Mouse (Mus musculus) adrenal gland, postnatal 10 days (tissue): ENCODE measurements at regions not wholly inside any gene's neighbourhood (a gene's known extent, or its start where the extent isn't known, plus 50 kb on each side); places are given as distances from the start of the nearest gene placed in this dataset.

Source experiments
- DNase-seq: peaks from one replicate; pipeline ENCODE4 v3.0.0; 2021; ENCODE audit warnings: mixed read lengths

DNA sequence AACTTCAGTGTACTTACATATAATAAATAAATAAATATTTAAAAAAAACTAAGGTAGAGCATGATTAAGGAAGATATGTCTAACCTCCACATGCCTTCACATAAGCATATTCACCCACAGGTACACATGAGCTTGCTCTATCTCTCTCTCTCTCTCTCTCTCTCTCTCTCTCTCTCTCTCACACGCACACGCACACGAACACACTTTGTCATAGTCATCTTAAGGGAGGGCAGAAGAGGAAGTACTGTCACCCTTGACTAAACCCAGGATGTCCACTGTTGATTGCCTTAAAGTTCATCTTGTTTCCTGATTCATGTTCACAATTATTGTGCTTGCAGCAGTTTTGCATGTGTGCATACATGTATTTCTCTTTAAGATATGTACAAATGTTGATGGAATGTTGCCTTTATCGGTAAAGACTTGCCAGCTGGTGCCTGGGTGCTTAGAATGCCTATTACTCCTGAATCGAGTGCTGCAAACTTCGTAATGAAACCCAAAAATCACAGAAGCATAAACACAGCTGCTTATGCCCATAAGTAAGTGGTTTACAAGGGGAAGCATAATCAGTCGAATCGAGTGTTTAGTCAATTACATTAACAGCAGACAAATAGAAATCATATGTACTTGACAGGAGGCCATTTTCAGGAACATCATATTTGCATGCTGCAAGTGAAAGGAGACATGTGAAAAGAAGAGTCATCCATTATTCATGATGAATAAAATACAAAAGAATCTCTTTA is 84.3 kb downstream of the Tmem168 start:
- no peak for DNase-seq

DNA sequence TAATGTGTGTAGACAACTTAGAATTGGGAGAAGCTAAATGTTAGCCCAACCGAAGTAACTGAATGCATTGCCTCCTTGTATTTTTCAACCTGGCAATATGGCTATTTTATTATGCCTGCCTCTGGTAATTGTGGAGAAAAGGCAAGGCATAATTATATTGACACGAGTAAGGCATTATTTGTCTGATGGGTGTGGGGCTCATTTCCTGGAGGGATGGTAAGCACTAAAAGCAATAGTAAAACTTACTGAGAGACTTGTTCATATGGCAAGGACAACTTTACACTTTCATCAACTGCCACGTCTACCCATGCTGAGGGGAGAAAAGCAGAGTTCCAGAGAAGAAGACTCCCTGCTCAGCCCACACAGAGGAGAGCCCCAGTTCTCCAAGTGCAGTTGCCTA is 93.8 kb downstream of the Tmem168 start:
- DNase-seq = no peak

DNA sequence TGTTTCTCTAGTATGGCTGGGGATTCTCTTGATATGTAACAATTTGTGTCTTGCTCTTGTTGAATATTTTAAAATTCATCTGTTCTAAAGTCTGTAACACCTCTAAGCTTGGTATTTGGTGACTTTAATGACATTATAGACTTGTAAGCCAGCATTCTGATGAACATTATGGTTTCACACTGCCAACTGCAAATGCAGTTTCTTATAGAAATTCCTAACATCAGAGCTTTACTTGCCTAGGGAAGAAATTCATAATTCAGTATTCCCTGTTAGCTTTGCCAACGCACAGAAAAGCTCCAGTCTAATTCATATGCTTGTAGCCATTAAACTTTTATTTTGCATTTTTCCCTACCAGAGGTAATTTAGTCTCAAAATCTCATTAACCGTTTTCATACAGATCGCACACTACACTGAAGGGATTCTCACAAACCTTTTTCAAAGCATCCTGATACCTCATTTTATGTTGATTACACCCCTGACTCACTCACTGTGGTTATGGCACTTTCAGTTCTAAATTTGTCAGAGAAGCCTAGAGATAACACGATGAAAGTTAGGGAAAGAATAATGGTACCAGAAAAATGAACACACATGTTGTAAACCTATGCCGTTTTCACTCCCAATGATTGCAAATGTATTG is 131.3 kb downstream of the Tmem168 start:
- no peak for DNase-seq

DNA sequence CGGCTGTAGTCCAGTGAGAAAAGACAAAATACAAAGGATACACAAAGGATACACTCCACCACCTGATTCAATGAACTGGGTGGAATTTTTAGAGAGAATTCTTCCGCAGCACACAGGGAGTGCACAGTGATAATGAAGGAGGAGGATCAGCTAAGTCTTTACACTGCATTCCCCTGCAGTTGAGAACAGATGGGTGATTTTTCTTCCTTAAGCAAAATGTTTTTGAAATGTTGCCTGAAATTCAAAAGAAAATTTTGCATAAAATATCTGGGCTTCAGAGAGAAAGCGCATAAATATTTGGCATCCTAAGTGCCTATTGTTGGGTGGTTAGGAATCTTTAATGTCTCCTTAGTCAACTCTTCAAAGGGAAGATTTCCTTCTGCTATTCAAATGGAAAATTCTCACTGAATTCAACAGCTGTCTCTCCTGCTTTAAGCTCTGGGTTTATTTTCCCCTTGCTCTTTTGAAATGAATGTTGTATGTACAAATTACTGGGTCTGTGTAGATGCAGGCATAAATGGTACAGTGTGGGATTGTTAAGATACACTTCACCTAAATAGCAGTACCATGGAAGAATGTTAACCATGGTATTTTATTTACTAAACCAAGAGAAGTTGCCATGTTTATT is 158.6 kb downstream of the Tmem168 start:
- DNase-seq = no peak

DNA sequence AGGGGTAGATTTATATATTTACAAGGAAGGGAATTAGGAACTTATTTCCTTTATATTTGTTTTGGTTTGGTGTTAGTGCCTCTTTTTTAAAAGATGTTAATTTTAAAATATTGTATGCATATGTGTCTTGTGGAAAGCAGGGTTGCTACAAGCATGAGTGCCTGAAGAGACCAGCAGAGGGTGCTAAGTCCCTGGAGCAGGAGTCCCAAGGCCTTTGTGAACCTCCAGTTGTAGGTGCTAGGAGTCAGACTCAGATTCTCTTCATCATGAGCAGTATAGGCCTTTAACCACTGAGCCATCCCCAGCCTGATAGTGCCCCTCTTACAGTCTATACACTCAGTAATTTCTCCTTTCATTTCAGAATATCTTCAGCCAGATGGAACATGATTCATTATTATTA is 189.0 kb upstream of the Vwde start:
- DNase-seq = peak; percentile 14

DNA sequence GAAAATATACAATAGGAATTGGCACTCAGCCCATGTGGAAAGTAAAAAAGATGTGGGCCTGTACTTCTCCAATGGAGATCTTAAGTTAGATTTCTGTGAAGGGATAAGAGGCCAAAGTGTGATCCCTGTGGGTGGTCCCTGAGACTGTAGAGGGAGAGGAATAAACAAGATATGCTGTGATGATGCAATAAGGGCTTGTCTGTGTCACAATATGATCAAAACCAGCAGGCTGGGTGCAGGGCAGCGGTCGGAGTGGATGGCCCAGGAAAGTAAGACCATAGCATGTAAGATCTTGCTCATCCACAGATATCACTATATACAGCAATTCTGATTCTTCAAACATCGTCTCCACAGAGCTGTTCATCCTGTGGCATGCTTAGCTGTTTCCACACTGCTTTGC is 188.3 kb upstream of the Vwde start:
- DNase-seq = no peak

DNA sequence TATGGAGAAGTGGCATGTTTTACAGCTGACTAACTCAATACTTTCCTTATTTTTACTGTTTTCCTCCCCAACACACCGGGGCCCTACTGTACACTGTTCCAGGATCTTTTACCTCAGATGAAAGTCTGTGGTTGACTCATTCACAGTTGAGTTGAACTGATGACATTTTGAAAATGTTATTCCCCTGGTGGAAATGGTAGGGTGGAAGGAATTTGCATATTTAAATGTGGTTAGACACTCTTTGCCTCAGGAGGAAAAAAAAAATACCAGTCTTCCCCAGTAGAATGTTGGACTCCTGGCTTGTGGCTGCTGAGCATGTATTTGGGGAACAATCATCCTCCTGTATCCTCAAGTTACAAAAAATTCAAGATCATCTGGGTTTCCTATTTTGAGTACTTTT is 159.7 kb upstream of the Vwde start:
- DNase-seq = no peak

DNA sequence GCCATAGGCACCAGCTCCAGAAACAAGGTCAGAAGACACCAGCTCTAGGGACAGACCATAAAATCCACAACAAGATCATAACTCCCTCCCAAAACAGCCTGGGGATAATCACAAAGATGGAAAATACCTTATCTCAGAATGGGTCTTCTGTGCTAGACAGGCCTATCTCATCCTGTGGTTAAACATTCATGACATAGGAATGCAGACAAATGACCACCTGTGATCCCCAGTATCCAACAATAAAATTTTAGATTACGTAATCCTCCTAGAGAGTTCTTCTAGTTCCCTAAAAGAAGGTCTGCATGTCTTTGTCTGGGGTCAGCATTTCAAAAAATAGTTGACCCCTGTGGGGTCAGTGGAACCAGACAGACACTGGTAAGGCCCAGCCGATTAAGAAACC is 158.4 kb upstream of the Vwde start:
- DNase-seq = no peak

DNA sequence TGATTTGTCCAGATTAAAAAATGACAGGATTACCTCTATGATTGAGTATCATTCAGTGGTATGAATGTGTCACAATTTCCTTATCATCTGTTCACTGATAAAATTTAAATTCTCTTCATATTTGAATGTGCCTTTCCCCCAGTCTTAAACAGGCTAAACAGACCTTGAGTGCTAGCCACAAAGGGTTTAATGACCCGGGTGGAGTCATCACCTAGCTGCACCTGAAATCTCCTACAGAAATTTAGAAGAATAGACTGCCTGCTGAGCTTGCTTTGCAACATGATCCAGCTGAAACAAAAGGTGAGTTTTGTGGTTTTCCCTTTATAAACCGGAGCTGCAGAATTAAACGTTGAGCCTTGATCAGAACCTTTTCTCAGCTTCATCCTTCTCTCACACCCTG is 156.1 kb upstream of the Vwde start:
- DNase-seq = no peak

DNA sequence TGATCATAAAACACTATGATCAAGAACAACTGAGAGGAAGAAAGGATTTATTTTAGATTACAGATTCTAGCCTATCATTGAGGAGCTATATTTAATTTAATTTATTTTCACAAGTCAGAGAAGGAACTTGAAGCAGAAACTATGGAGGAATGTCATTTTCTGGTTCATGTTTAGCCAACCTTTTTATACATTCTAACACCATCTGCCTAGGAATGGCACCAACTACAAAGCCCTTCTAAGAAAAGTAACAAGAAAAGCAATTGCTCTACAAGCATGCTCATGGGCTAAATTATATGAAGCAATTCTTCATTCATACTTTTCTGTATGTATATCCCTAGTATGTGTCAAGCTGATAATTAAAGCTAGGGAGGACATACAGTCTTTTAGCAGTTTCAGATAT is 155.0 kb upstream of the Vwde start:
- DNase-seq = no peak

DNA sequence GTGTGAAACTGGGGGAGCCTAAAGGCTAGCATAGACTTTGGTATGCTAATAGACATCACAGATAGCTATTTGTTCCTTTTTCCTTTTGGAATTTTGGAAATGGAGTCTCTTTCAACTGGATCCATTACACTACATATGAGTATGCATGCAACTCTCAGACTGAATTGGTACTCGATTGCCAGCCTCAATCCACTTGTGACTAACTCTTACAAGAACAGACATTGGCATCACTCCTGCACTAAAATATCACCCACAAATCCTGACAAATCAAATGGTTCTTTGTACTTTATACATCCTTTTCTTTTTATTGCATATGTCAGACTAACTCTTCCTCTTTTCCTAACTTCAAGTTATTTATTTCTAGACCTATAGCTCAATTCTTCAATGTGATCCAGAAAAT is 149.1 kb upstream of the Vwde start:
- DNase-seq = no peak

DNA sequence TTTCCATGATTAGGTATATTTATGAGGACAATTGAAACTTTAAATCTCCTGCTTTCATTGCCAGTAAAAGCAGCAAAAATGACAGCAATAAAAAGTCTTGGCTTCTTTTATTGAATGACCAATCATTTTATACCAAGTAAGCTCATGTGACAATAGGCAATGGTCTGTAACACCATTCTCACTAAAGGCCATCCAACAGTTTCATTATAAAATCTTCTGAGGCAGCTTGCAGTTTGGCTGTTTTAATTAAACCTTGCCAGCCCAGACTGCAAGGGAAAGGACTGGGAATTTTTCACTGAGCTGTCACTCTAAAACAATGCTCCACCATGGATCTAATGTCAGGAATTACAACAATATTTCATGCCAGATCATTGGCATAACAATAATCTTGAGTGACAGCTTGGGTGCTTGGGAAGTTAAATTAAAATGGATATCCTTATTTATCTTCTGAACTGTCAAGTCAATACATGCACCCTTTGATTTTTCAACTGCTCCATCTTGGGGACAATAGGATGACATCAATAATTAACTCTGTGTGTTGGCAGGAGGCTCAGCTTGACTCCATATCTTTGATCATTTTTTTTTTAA is 145.0 kb upstream of the Vwde start:
- DNase-seq = no peak
